Mouse (Mus musculus) spleen, adult 2 months (tissue): ENCODE results near the gene Grm7.

Experiments
- CTCF ChIP-seq: fragments of 200-500 bp; IDR thresholded peaks from 2 replicates; pipeline ENCODE4 v1.5.1; 2011; ENCODE audit warnings: mild to moderate bottlenecking, inconsistent platforms; ENCODE audit not compliant: insufficient read depth, insufficient read length, insufficient replicate concordance; ENCODE audit errors: extremely low read depth
- POLR2A ChIP-seq: fragments of 200-500 bp; IDR thresholded peaks from 2 replicates; pipeline ENCODE4 v1.6.1; 2011; ENCODE audit warnings: low read depth, low read length, inconsistent platforms

DNA sequence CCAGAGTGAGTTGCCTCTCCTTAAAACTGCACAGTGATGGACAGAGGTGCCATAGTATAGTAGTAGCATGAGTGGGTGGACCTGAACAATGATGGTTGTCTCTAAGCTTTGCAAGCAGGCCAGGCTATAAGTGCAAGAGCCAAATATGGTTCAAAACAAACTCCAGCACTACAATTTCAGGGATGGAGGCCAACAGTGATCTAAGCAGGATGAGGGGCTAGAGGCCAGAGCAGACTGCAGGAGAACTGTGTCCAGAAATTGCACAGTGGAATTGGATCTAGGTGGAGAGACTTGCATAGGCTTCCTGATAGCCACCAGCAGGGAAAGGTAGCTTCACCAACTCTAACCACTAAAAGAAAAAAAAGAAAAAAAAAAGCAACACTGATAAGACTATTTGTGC, 968.5 kb downstream of the Grm7 start:
- TF ChIP-seq POLR2A (no peak), CTCF (no peak)
